Mouse (Mus musculus): Measurements from ENCODE around the gene Tfcp2l1.

The Tfcp2l1 gene

DNA sequence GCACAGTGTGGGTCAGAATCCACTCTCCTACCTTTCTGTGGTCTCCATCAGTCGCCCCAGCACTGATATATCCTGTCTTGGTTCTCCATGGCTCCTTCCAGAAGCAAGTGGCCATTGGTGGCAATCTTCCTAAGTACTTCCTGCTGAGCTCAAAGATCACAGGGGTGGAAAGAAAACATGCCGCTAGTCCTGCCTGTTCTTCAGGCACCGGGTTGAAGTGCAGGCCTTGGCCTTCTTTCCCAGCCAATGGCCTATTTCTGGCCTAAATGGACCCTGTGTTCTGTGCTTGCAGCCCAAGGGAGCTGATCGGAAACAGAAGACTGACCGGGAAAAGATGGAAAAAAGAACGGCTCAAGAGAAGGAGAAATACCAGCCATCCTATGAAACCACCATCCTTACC lies 31.0 kb downstream of the Tfcp2l1 start:
- no peak for DNase-seq

GRCm38 (mm10) chr1:118660880-118661465 lies 33.2 kb downstream of the Tfcp2l1 start:
- no peak for DNase-seq

GRCm38 (mm10) chr1:118663062-118663461 lies 35.3 kb downstream of the Tfcp2l1 start:
- DNase-seq, result no peak

DNA sequence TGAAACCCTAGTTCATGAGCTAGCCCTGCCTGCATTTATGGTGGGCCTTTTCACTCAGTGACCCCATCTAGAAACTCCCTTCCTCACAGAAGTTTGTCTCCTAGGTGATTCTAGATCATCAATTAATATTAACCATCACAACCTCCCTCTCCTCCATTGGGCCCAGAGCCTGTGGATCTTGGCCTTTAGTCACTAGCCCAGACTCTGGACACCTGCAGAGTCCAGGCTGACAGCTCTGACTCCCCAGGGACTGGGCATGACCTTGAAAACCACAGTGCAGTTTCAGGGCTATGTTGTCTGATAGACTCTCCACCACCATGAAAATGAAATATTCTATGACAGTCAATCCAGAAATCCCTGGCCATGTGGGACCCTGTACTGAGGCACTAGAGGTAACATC lies 39.8 kb downstream of the Tfcp2l1 start:
- DNase-seq, result no peak

DNA sequence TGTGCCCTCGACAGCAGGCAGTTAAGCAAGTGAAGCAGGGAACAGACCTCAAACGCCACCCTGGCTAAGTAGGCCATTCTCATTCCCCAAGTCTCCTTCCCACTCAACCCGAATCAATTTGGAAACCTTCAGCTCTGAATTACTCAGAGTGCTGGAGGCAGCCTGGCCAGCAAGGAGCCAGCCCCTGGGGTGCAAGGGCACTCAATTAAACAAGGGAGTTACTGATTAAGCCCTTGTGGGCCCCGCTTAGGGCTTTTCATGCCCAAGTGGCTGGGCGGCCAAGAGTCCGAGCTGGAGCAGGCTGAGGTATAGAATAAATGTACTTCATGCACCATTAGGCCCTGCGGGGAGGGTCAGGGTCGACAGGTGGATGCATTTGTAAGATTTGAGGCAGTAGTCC lies 44.5 kb downstream of the Tfcp2l1 start:
- peak; percentile 2 for DNase-seq

- DNase-seq, result no peak
Observed at GRCm38 (mm10) chr1:118674176-118674575, 46.4 kb downstream of the Tfcp2l1 start.

GRCm38 (mm10) chr1:118681980-118682379 lies 54.2 kb downstream of the Tfcp2l1 start:
- no peak for DNase-seq

DNA sequence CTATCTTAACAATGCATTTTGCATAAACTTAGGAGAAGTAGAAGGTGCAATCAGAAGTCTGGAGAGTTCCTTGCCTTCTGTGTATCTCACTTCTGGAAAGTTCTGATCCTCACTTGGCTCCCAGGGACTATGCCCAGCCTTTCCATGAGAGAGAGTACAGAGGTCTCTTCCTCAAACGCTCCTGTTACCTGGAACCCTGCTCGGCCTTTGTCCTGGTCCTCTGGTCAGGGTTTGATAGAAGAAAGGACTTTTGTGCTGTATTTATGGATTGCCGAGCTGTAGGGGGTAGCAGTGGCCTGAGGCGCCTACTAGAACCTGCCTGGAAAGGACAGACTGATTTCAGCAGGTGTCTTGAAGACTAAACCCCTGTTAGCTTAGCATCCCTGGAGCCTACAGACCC lies 55.9 kb downstream of the Tfcp2l1 start:
- DNase-seq, result no peak

- no peak for DNase-seq
Observed at GRCm38 (mm10) chr1:118687726-118688125, 60.0 kb downstream of the Tfcp2l1 start.

DNA sequence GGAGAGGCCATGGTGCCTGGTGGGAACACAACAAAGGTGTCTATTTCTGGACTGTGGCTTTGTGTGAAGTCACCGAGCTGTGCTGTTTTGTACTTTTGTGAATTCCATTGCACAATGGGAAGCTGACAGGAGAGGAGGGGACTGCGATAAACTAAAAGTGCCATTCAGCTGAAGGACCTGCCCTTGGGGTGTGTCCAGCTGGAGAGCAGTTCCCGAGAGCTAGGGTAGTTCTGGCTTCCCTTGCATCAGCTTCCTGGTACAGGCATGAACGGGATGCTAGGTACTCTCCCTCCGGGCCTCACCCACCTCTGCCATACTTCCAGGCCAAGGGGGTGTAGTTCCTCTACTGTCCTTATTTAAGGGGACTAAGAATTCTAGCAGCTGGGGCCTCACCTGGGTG lies 62.1 kb downstream of the Tfcp2l1 start:
- DNase-seq, result no peak

DNA sequence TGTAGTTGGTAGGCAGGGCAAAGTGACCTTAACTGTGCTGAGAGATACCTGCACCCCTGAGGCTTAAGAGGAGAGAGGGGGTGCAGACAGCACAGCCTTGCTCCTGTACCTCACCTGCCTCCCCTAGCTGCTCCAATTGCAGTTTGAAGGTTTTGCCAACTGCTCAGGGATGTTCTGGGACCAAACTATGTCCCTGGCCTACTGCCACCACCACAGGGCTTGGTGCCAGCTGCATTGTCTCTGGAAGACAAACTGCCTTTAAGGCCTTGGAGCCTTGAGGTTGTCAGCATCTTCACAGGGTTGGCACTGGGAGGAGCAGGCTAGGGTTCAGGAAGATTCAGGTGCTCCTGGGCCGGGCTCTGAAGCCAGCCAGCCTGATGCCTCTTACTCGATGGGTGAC lies 66.7 kb downstream of the Tfcp2l1 start:
- peak; percentile 11 for DNase-seq

DNA sequence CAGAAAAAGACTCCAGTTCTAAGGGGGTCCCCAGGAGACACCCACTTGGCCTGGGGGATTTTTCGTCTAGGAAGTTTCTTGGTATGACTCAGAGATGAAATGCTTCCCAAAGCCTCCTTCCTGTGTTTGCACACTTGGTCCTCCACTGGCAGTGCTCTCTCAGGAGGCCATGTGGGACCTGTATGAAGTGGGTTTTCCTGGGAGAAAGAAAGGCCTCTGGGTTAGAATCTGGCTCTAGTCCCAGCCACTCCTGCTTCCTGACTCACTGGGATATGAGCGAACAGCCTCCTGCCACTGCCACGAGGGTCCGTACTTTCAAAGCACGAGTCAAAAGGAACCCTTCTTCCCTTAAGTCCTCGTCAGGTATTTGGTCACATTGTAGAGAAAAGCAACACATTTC lies 70.2 kb downstream of the Tfcp2l1 start:
- no peak for DNase-seq

- DNase-seq, result no peak
Observed at GRCm38 (mm10) chr1:118699118-118699890, 71.6 kb downstream of the Tfcp2l1 start.

GRCm38 (mm10) chr1:118699961-118700360 lies 72.2 kb downstream of the Tfcp2l1 start:
- no peak for DNase-seq

GRCm38 (mm10) chr1:118711606-118712005 lies 83.9 kb downstream of the Tfcp2l1 start:
- no peak for DNase-seq

GRCm38 (mm10) chr1:118716225-118716624 lies 88.5 kb downstream of the Tfcp2l1 start:
- no peak for DNase-seq

- no peak for DNase-seq
Observed at GRCm38 (mm10) chr1:118718055-118718454, 90.3 kb downstream of the Tfcp2l1 start.

- no peak for DNase-seq
Observed at GRCm38 (mm10) chr1:118719699-118720098, 92.0 kb downstream of the Tfcp2l1 start.

GRCm38 (mm10) chr1:118720474-118721095 lies 92.8 kb downstream of the Tfcp2l1 start:
- no peak for DNase-seq

DNA sequence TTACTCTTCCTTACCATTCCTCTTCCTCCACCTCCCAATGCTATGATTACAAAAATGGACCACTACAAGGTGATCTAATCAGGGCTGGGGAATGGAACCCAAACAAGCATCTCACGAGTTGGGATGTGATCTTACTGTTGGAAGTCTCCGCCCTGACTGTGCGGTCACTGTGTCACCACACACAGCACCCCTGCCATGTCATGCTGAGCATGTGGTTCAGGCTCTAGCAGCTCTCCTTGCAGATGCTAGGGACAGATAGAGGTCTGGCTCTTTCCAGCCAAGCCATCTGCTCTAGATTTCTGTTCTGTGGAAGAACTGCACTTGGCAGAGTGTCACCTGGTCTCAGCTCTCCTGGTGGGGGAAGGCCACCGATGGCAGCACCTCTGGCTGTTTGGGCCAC lies 99.3 kb downstream of the Tfcp2l1 start:
- no peak for DNase-seq

DNA sequence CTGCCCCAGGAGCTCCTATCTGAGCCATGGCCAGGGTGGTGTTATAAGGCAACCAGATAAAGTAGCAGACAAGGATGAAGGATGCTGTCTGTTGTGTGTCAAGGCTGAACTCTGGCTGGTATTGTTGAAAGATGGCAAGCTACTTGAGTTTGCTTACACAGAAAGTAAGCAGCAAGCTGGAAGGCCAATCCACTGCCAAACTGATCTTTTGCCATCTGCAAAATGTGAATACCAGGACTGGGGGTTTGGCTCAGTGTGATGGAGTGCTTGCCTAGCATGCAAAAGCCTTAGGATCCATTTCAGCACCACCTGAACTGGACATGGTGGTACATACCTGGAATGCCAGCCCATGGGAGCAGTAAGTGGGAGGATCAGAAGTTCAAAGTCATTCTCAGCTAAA lies 101.1 kb downstream of the Tfcp2l1 start:
- DNase-seq, result no peak
